Mouse (Mus musculus) heart, embryonic 14.5 days (tissue): ENCODE results near the gene Hdac9. TPM values are rescaled to one million over a fixed set of nuclear protein-coding genes. Genes with fewer than 3 reads are reported as not detected.
A peak's percentile ranks its signal among the peaks of the same experiment; 100 is the strongest.
"Not testable (repeated sequence)": the region's sequence is repeated elsewhere in the genome, so short reads cannot be mapped to it uniquely, and the experiment has no call there.

Experiments used
- ATAC-seq: fragments of 200-750 bp; cut with Nextera tagmentation; 2 replicates; pipeline ENCODE4 v1.8.0; 2017; ENCODE audit warnings: low read depth, moderate TSS enrichment; ENCODE audit not compliant: insufficient number of reproducible peaks, insufficient read depth, low FRiP score
- H3K27ac ChIP-seq, 2 experiments: fragments of 200-500 bp in 1 of 2; fragments of 300-500 bp in 1 of 2; sonication (generic) in 1 of 2; replicated peaks in 1 of 2; 2 replicates each; pipeline ENCODE4 v1.5.1; 2012 to 2014; ENCODE audit warnings: low read depth in 2 of 2, low read length in 2 of 2, control low read depth in 1 of 2, mild to moderate bottlenecking in 1 of 2, mixed read lengths in 1 of 2; ENCODE audit not compliant: control insufficient read depth in 1 of 2, insufficient read depth in 1 of 2
- H3K27me3 ChIP-seq: fragments of 300-500 bp; sonication (generic); 2 replicates; pipeline ENCODE4 v1.6.1; 2014; ENCODE audit warnings: mild to moderate bottlenecking, low read length, control low read depth; ENCODE audit not compliant: control insufficient read depth, insufficient read depth
- H3K36me3 ChIP-seq: fragments of 300-500 bp; sonication (generic); 2 replicates; pipeline ENCODE4 v1.6.1; 2014; ENCODE audit warnings: mild to moderate bottlenecking, control low read depth, low read length, mixed read lengths; ENCODE audit not compliant: control insufficient read depth, insufficient read depth
- H3K4me1 ChIP-seq, 2 experiments: fragments of 200-500 bp in 1 of 2; fragments of 300-500 bp in 1 of 2; sonication (generic) in 1 of 2; 2 replicates each; pipeline ENCODE4 v1.6.1; 2012 to 2014; ENCODE audit warnings: low read length in 2 of 2, control low read depth in 1 of 2, mixed read lengths in 1 of 2; ENCODE audit not compliant: control insufficient read depth in 2 of 2, insufficient read depth in 2 of 2
- H3K4me2 ChIP-seq: fragments of 300-500 bp; sonication (generic); 2 replicates; pipeline ENCODE4 v1.6.1; 2014; ENCODE audit warnings: mild to moderate bottlenecking, low read length
- H3K4me3 ChIP-seq, 2 experiments: fragments of 200-500 bp in 1 of 2; fragments of 300-500 bp in 1 of 2; sonication (generic) in 1 of 2; 2 replicates each; pipeline ENCODE4 v1.5.1; 2012 to 2014; ENCODE audit warnings: low read length in 2 of 2, mild to moderate bottlenecking in 2 of 2, control low read depth in 1 of 2, low read depth in 1 of 2, moderate library complexity in 1 of 2; ENCODE audit not compliant: control insufficient read depth in 1 of 2, insufficient read depth in 1 of 2
- H3K9ac ChIP-seq: fragments of 300-500 bp; sonication (generic); 2 replicates; pipeline ENCODE4 v1.6.1; 2014; ENCODE audit warnings: mild to moderate bottlenecking, low read length
- H3K9me3 ChIP-seq: fragments of 300-500 bp; sonication (generic); 2 replicates; pipeline ENCODE4 v1.6.1; 2016; ENCODE audit warnings: low read length, control low read depth; ENCODE audit not compliant: control insufficient read depth
- WGBS: fragments of 180-500 bp; shearing (Covaris S2); extraction: QIAGEN DNeasy Blood & Tissue Kit; methylation state at CpG from one replicate; pipeline ENCODE4 v1.1.7; 2014; 5-methylcytosine and 5-hydroxymethylcytosine counted together
- polyA plus RNA-seq: library from polyadenylated mRNA; unstranded; fragments of >200 nt; fragmentation: Nextera tagmentation; extraction: Ambion mirVana; gene quantifications from 2 replicates; pipeline ENCODE4 v1.2.1, GENCODE M21; 2014

The Hdac9 gene
- polyA plus RNA-seq, 1 experiment from 2014 or later = 33.9 TPM

- no peak for ATAC-seq
- no peaks in the 10 kb centered on the region for H3K36me3 ChIP-seq
- H3K27me3 ChIP-seq = no peaks in the 10 kb centered on the region
- H3K27ac ChIP-seq = no peak overlapping the region
- WGBS = 88% methylated on average over 1 of the region's 1 CpGs
- H3K9ac ChIP-seq = no peak overlapping the region
- no peaks in the 10 kb centered on the region for H3K9me3 ChIP-seq
- no peak overlapping the region for H3K4me3 ChIP-seq
- H3K4me1 ChIP-seq = no peaks in the 10 kb centered on the region
- H3K4me2 ChIP-seq = no peak overlapping the region
Measured at GRCm38 (mm10) chr12:34461728-34462127, 455.2 kb downstream of the Hdac9 start.

- Histone ChIP-seq H3K36me3 (no peaks in the 10 kb centered on the region), H3K4me1 (peaks cover 2 to 20% of the 10 kb centered on the region in 2 experiments; a peak in 3 of 4 replicates), H3K9me3 (no peaks in the 10 kb centered on the region), H3K4me2 (peak overlapping the region; percentile 49), H3K9ac (peak overlapping the region; percentile 28), H3K4me3 (no peak overlapping the region), H3K27me3 (no peaks in the 10 kb centered on the region), H3K27ac (peak overlapping the region; percentile 71 to 80)
- WGBS = 36% methylated on average over 5 of the region's 5 CpGs
- no peak for ATAC-seq
Measured at GRCm38 (mm10) chr12:34452643-34453042, 464.3 kb downstream of the Hdac9 start.

- Histone ChIP-seq H3K27me3 (no peaks in the 10 kb centered on the region), H3K27ac (peak overlapping the region in 1 of 2 experiments; percentile 36; a peak in 1 of 4 replicates), H3K9ac (no peak overlapping the region), H3K4me2 (no peak overlapping the region), H3K36me3 (no peaks in the 10 kb centered on the region), H3K9me3 (no peaks in the 10 kb centered on the region), H3K4me1 (peaks cover 3 to 20% of the 10 kb centered on the region in 2 experiments; a peak in 3 of 4 replicates), H3K4me3 (no peak overlapping the region)
- 45% methylated on average over 2 of the region's 2 CpGs for WGBS
- ATAC-seq = no peak
Measured at GRCm38 (mm10) chr12:34451198-34451597, 465.7 kb downstream of the Hdac9 start.

GRCm38 (mm10) chr12:34444724-34445123 is 472.2 kb downstream of the Hdac9 start:
- Histone ChIP-seq H3K27ac (peak overlapping the region; percentile 82 to 85), H3K4me1 (peaks cover 6 to 28% of the 10 kb centered on the region in 2 experiments)
- H3K9me3 ChIP-seq, H3K27me3 ChIP-seq, H3K4me3 ChIP-seq, H3K36me3 ChIP-seq, H3K9ac ChIP-seq, H3K4me2 ChIP-seq: not testable (repeated sequence)
- 31% methylated on average over 1 of the region's 1 CpGs for WGBS
- ATAC-seq = peak; percentile 39; the same call in 1 of the 2 replicates

GRCm38 (mm10) chr12:34440930-34441329 is 476.0 kb downstream of the Hdac9 start:
- Histone ChIP-seq H3K4me3 (no peak overlapping the region), H3K27me3 (no peaks in the 10 kb centered on the region), H3K27ac (no peak overlapping the region), H3K4me2 (no peak overlapping the region), H3K4me1 (peaks cover 4 to 30% of the 10 kb centered on the region in 2 experiments), H3K9me3 (no peaks in the 10 kb centered on the region), H3K36me3 (no peaks in the 10 kb centered on the region), H3K9ac (no peak overlapping the region)
- ATAC-seq = no peak
- WGBS = 31% methylated on average over 8 of the region's 8 CpGs

GRCm38 (mm10) chr12:34432919-34433318 is 484.0 kb downstream of the Hdac9 start:
- Histone ChIP-seq H3K9me3 (no peaks in the 10 kb centered on the region), H3K27ac (0 out of 4 replicates have a peak overlapping the region, but pooled peaks of 1 of the 2 experiments have one; percentile 31), H3K36me3 (peaks cover 29% of the 10 kb centered on the region), H3K27me3 (no peaks in the 10 kb centered on the region), H3K9ac (no peak overlapping the region), H3K4me1 (peaks cover 0 to 6% of the 10 kb centered on the region in 2 experiments; a peak in 1 of 4 replicates), H3K4me3 (no peak overlapping the region), H3K4me2 (no peak overlapping the region)
- no peak for ATAC-seq
- 50% methylated on average over 6 of the region's 6 CpGs for WGBS

GRCm38 (mm10) chr12:34432461-34432860 is 484.4 kb downstream of the Hdac9 start:
- ATAC-seq = no peak
- H3K4me1 ChIP-seq = peaks cover 0 to 6% of the 10 kb centered on the region in 2 experiments; a peak in 1 of 4 replicates
- no peak overlapping the region for H3K4me2 ChIP-seq
- no peak overlapping the region for H3K27ac ChIP-seq
- H3K9me3 ChIP-seq = no peaks in the 10 kb centered on the region
- peaks cover 29% of the 10 kb centered on the region for H3K36me3 ChIP-seq
- 57% methylated on average over 5 of the region's 5 CpGs for WGBS
- no peaks in the 10 kb centered on the region for H3K27me3 ChIP-seq
- no peak overlapping the region for H3K4me3 ChIP-seq
- no peak overlapping the region for H3K9ac ChIP-seq

- Histone ChIP-seq H3K27me3 (no peaks in the 10 kb centered on the region), H3K4me1 (peaks cover 0 to 6% of the 10 kb centered on the region in 2 experiments; a peak in 1 of 4 replicates), H3K9me3 (no peaks in the 10 kb centered on the region), H3K9ac (no peak overlapping the region), H3K36me3 (peaks cover 32% of the 10 kb centered on the region), H3K4me2 (no peak overlapping the region), H3K27ac (no peak overlapping the region), H3K4me3 (no peak overlapping the region)
- 84% methylated on average over 5 of the region's 5 CpGs for WGBS
- no peak for ATAC-seq
Measured at GRCm38 (mm10) chr12:34431832-34432231, 485.1 kb downstream of the Hdac9 start.
